Mouse (Mus musculus) embryonic stem cell, embryonic (primary cell): ENCODE results near the gene Slc1a1.

Source experiments
- CTCF ChIA-PET, 4 experiments: fragments of 300-600 bp in 2 of 4; fragments of 350-600 bp in 2 of 4; sonication (Branson Sonifier 250); formaldehyde crosslinking; loops; one replicate each; lab custom pipeline; 2022; ENCODE audit warnings: inconsistent platforms in 2 of 4; lab: Charles Lee
- POLR2A ChIA-PET, 4 experiments: fragments of 300-600 bp in 2 of 4; fragments of 350-600 bp in 2 of 4; sonication (Branson Sonifier 250); formaldehyde crosslinking; loops; one replicate each; lab custom pipeline; 2022; ENCODE audit warnings: antibody characterized with exemption in 4 of 4, inconsistent platforms in 1 of 4; lab: Charles Lee

The Slc1a1 gene

GRCm38 (mm10) chr19:28836116-28836515 lies 1.3 kb downstream of the Slc1a1 start:
- POLR2A ChIA-PET, result interaction anchor here in 3 of 4 experiments (0.5 to 1.5 kb wide), 4 partner anchors 14 to 225 kb away, joined by 3 to 5 read pairs (median 4); no protein-coding TSS in a partner anchor
- CTCF ChIA-PET, result interaction anchor here in 1 of 4 experiments (1.1 kb wide), 1 partner anchor 77 kb away, joined by 3 read pairs; no protein-coding TSS in a partner anchor

- ChIA-PET POLR2A (interaction anchor here in 2 of 4 experiments (0.5 to 1.4 kb wide), 3 partner anchors 25 to 264 kb away, joined by 3 to 7 read pairs (median 4); partner anchors contain the start of gene Rcl1 (in 1 of the 2)), CTCF (interaction anchor here in 2 of 4 experiments (0.7 to 1.1 kb wide), 2 partner anchors 55 to 78 kb away, joined by 3 read pairs; no protein-coding TSS in a partner anchor)
These were observed 2.0 kb downstream of the Slc1a1 start for GRCm38 (mm10) chr19:28836651-28837410.

- CTCF ChIA-PET, result interaction anchor here in 1 of 4 experiments (0.8 kb wide), 1 partner anchor 517 kb away, joined by 4 read pairs; no protein-coding TSS in a partner anchor
- POLR2A ChIA-PET, result interaction anchor here in 3 of 4 experiments (0.6 to 2.4 kb wide), 16 partner anchors 9 to 683 kb away, joined by 3 to 13 read pairs (median 3); partner anchors contain the start of genes Rcl1 (in 1 of the 3) and Ric1 (in 1 of the 3)
These were observed 3.9 kb downstream of the Slc1a1 start for GRCm38 (mm10) chr19:28838796-28839195.

GRCm38 (mm10) chr19:28844946-28845710 lies 10.3 kb downstream of the Slc1a1 start:
- CTCF ChIA-PET, result no interaction called here
- POLR2A ChIA-PET, result interaction anchor here in 3 of 4 experiments (0.7 to 1.4 kb wide), 4 partner anchors 9 to 144 kb away, joined by 3 to 8 read pairs (median 4); partner anchors contain the start of genes Cdc37l1 (in 1 of the 3) and Slc1a1 (in 1 of the 3)

- ChIA-PET CTCF (no interaction called here), POLR2A (interaction anchor here in 2 of 4 experiments (1.0 kb wide), 2 partner anchors 12 to 16 kb away, joined by 3 read pairs; partner anchors contain the start of gene Slc1a1 (in 1 of the 2))
These were observed 15.7 kb downstream of the Slc1a1 start for GRCm38 (mm10) chr19:28850510-28850909.

- ChIA-PET POLR2A (interaction anchor here in 2 of 4 experiments (1.4 to 1.7 kb wide), 3 partner anchors 12 to 47 kb away, joined by 3 to 5 read pairs (median 4); no protein-coding TSS in a partner anchor), CTCF (interaction anchor here in 1 of 4 experiments (0.5 kb wide), 1 partner anchor 293 kb away, joined by 3 read pairs; no protein-coding TSS in a partner anchor)
These were observed 17.2 kb downstream of the Slc1a1 start for GRCm38 (mm10) chr19:28852001-28852400.

- CTCF ChIA-PET, result no interaction called here
These were observed 20.0 kb downstream of the Slc1a1 start for GRCm38 (mm10) chr19:28854831-28855230.

GRCm38 (mm10) chr19:28860246-28860645 lies 25.4 kb downstream of the Slc1a1 start:
- POLR2A ChIA-PET, result no interaction called here

More at GRCm38 (mm10) chr19:28854831-28855230, 20.0 kb downstream of the Slc1a1 start:
- POLR2A ChIA-PET, result interaction anchor here in 3 of 4 experiments (0.6 to 2.5 kb wide), 10 partner anchors 8 to 843 kb away, joined by 3 to 13 read pairs (median 4); partner anchors contain the start of gene Slc1a1 (in 1 of the 3)

GRCm38 (mm10) chr19:28863626-28864025 lies 28.8 kb downstream of the Slc1a1 start:
- POLR2A ChIA-PET, result interaction anchor here in 3 of 4 experiments (0.6 to 2.3 kb wide), 8 partner anchors 8 to 429 kb away, joined by 3 to 7 read pairs (median 4); partner anchors contain the start of gene Slc1a1 (in 1 of the 3)
- CTCF ChIA-PET, result no interaction called here

More at GRCm38 (mm10) chr19:28860246-28860645, 25.4 kb downstream of the Slc1a1 start:
- CTCF ChIA-PET, result no interaction called here

- CTCF ChIA-PET, result no interaction called here
These were observed 30.1 kb downstream of the Slc1a1 start for GRCm38 (mm10) chr19:28864981-28865380.

GRCm38 (mm10) chr19:28865501-28865900 lies 30.7 kb downstream of the Slc1a1 start:
- ChIA-PET POLR2A (interaction anchor here in 2 of 4 experiments (0.8 to 1.4 kb wide), 2 partner anchors 9 to 10 kb away, joined by 3 to 4 read pairs; no protein-coding TSS in a partner anchor), CTCF (no interaction called here)

More at GRCm38 (mm10) chr19:28864981-28865380, 30.1 kb downstream of the Slc1a1 start:
- POLR2A ChIA-PET, result interaction anchor here in 2 of 4 experiments (0.5 to 0.8 kb wide), 2 partner anchors 10 to 17 kb away, joined by 3 to 5 read pairs; no protein-coding TSS in a partner anchor

- ChIA-PET CTCF (no interaction called here), POLR2A (interaction anchor here in 1 of 4 experiments (1.0 kb wide), 1 partner anchor 14 kb away, joined by 3 read pairs; no protein-coding TSS in a partner anchor)
These were observed 34.5 kb downstream of the Slc1a1 start for GRCm38 (mm10) chr19:28869251-28869855.

- POLR2A ChIA-PET, result interaction anchor here in 3 of 4 experiments (0.7 to 1.1 kb wide), 3 partner anchors 15 to 854 kb away, joined by 3 to 11 read pairs (median 5); no protein-coding TSS in a partner anchor
- CTCF ChIA-PET, result no interaction called here
These were observed 35.5 kb downstream of the Slc1a1 start for GRCm38 (mm10) chr19:28870351-28870750.

- POLR2A ChIA-PET, result interaction anchor here in 1 of 4 experiments (0.7 kb wide), 1 partner anchor 274 kb away, joined by 4 read pairs; no protein-coding TSS in a partner anchor
- CTCF ChIA-PET, result no interaction called here
These were observed 44.6 kb downstream of the Slc1a1 start for GRCm38 (mm10) chr19:28879476-28879875.

- POLR2A ChIA-PET, result interaction anchor here in 3 of 4 experiments (0.6 to 1.6 kb wide), 5 partner anchors 48 to 696 kb away, joined by 3 read pairs; partner anchors contain the start of genes Rcl1 (in 1 of the 3) and Slc1a1 (in 1 of the 3)
- CTCF ChIA-PET, result interaction anchor here in 3 of 4 experiments (0.6 to 3.3 kb wide), 16 partner anchors 8 to 717 kb away, joined by 3 to 32 read pairs (median 3); no protein-coding TSS in a partner anchor
These were observed 48.3 kb downstream of the Slc1a1 start for GRCm38 (mm10) chr19:28883126-28883525.

GRCm38 (mm10) chr19:28888496-28888895 lies 53.6 kb downstream of the Slc1a1 start:
- CTCF ChIA-PET, result interaction anchor here in 1 of 4 experiments (0.6 kb wide), 1 partner anchor 131 kb away, joined by 17 read pairs; no protein-coding TSS in a partner anchor
- POLR2A ChIA-PET, result no interaction called here

GRCm38 (mm10) chr19:28889251-28889650 lies 54.4 kb downstream of the Slc1a1 start:
- POLR2A ChIA-PET, result interaction anchor here in 1 of 4 experiments (0.5 kb wide), 1 partner anchor 377 kb away, joined by 4 read pairs; no protein-coding TSS in a partner anchor
- CTCF ChIA-PET, result no interaction called here
